Mouse (Mus musculus) neural tube, embryonic 14.5 days (tissue): ENCODE measurements around the gene Epha6. TPM values are rescaled to one million over a fixed set of nuclear protein-coding genes. Genes with fewer than 3 reads are reported as not detected.
A peak's percentile ranks its signal among the peaks of the same experiment; 100 is the strongest.

Experiments used
- ATAC-seq: fragments of 200-750 bp; cut with Nextera tagmentation; 2 replicates; pipeline ENCODE4 v1.8.0; 2017; ENCODE audit warnings: low read depth, mild to moderate bottlenecking, moderate TSS enrichment, moderate library complexity
- H3K27ac ChIP-seq: fragments of 300-500 bp; sonication (generic); 2 replicates; pipeline ENCODE4 v1.5.1; 2014; ENCODE audit warnings: low read depth, mild to moderate bottlenecking, control low read depth, low read length, moderate library complexity, mixed read lengths
- H3K27me3 ChIP-seq: fragments of 300-500 bp; sonication (generic); 2 replicates; pipeline ENCODE4 v1.6.1; 2014; ENCODE audit warnings: low read length; ENCODE audit not compliant: control insufficient read depth, insufficient read depth
- H3K36me3 ChIP-seq: fragments of 300-500 bp; sonication (generic); 2 replicates; pipeline ENCODE4 v1.6.1; 2014; ENCODE audit warnings: low read length, mixed read lengths; ENCODE audit not compliant: control insufficient read depth, insufficient read depth
- H3K4me1 ChIP-seq: fragments of 300-500 bp; sonication (generic); 2 replicates; pipeline ENCODE4 v1.6.1; 2014; ENCODE audit warnings: low read length; ENCODE audit not compliant: control insufficient read depth, insufficient read depth
- H3K4me2 ChIP-seq: fragments of 300-500 bp; sonication (generic); 2 replicates; pipeline ENCODE4 v1.6.1; 2014; ENCODE audit warnings: mild to moderate bottlenecking, low read depth, low read length, control low read depth
- H3K4me3 ChIP-seq: fragments of 300-500 bp; sonication (generic); 2 replicates; pipeline ENCODE4 v1.5.1; 2014; ENCODE audit warnings: low read depth, low read length, control low read depth, mixed read lengths
- H3K9ac ChIP-seq: fragments of 300-500 bp; sonication (generic); replicated peaks from 2 replicates; pipeline ENCODE4 v1.6.1; 2014; ENCODE audit warnings: low read depth, mild to moderate bottlenecking, control low read depth, low read length, mixed read lengths
- H3K9me3 ChIP-seq: fragments of 300-500 bp; sonication (generic); 2 replicates; pipeline ENCODE4 v1.6.1; 2016; ENCODE audit warnings: low read length; ENCODE audit not compliant: control insufficient read depth
- WGBS: fragments of 180-500 bp; shearing (Covaris S2); extraction: QIAGEN DNeasy Blood & Tissue Kit; methylation state at CpG from one replicate; pipeline ENCODE4 v1.1.7; 2014; 5-methylcytosine and 5-hydroxymethylcytosine counted together
- polyA plus RNA-seq: library from polyadenylated mRNA; unstranded; fragments of >200 nt; fragmentation: Nextera tagmentation; extraction: Ambion mirVana; gene quantifications from 2 replicates; pipeline ENCODE4 v1.2.1, GENCODE M21; 2014

Gene Epha6
- 9.7 and 11.2 TPM in 2 replicates for polyA plus RNA-seq

- under 1% methylated on average over 42 of the region's 45 CpGs for WGBS
These were observed at the start of gene Epha6 for GRCm38 (mm10) chr16:60605061-60605831. TSS of gene Epha6 (minus strand) at chr16:60605531.

GRCm38 (mm10) chr16:60651716-60652115 lies 46.4 kb upstream of the Epha6 start:
- Histone ChIP-seq H3K4me1 (no peaks in the 10 kb centered on the region), H3K4me2 (no peak overlapping the region), H3K36me3 (no peaks in the 10 kb centered on the region), H3K27me3 (no peaks in the 10 kb centered on the region), H3K9ac (no peak overlapping the region), H3K9me3 (no peaks in the 10 kb centered on the region), H3K27ac (no peak overlapping the region), H3K4me3 (no peak overlapping the region)
- ATAC-seq, result no peak

More at GRCm38 (mm10) chr16:60605061-60605831, at the start of gene Epha6:
- peak; percentile 78 for ATAC-seq
- peak within 1 kb of the TSS; percentile 59 for H3K9ac ChIP-seq
- no peaks in the 10 kb centered on the region for H3K36me3 ChIP-seq
- H3K4me3 ChIP-seq, result peak within 1 kb of the TSS; percentile 45
- no peaks in the 10 kb centered on the region for H3K9me3 ChIP-seq
- H3K27me3 ChIP-seq, result 0 out of 2 replicates have a peak, but pooled peaks cover 6% of the 10 kb centered on the region
- H3K27ac ChIP-seq, result peak within 1 kb of the TSS; percentile 52
- peak within 1 kb of the TSS; percentile 98 for H3K4me2 ChIP-seq
- no peaks in the 10 kb centered on the region for H3K4me1 ChIP-seq

GRCm38 (mm10) chr16:60628091-60628490 lies 22.8 kb upstream of the Epha6 start:
- Histone ChIP-seq H3K9ac (no peak overlapping the region), H3K36me3 (no peaks in the 10 kb centered on the region), H3K4me1 (no peaks in the 10 kb centered on the region), H3K4me3 (no peak overlapping the region), H3K9me3 (no peaks in the 10 kb centered on the region), H3K27me3 (no peaks in the 10 kb centered on the region), H3K27ac (no peak overlapping the region), H3K4me2 (no peak overlapping the region)
- ATAC-seq, result no peak

GRCm38 (mm10) chr16:60605832-60606583 lies 677 bp upstream of the Epha6 start:
- H3K4me1 ChIP-seq, result no peaks in the 10 kb centered on the region
- no peaks in the 10 kb centered on the region for H3K36me3 ChIP-seq
- peak overlapping the region; percentile 59 for H3K9ac ChIP-seq
- no peaks in the 10 kb centered on the region for H3K9me3 ChIP-seq
- H3K27ac ChIP-seq, result peak overlapping the region; percentile 52
- WGBS, result under 1% methylated on average over 38 of the region's 38 CpGs
- 0 out of 2 replicates have a peak, but pooled peaks cover 6% of the 10 kb centered on the region for H3K27me3 ChIP-seq
- peak overlapping the region; percentile 98 for H3K4me2 ChIP-seq
- peak overlapping the region; percentile 45 for H3K4me3 ChIP-seq
- ATAC-seq, result peak; percentile 92

GRCm38 (mm10) chr16:60604613-60605012 lies 718 bp downstream of the Epha6 start:
- Histone ChIP-seq H3K9me3 (no peaks in the 10 kb centered on the region), H3K4me1 (no peaks in the 10 kb centered on the region), H3K27ac (no peak overlapping the region), H3K27me3 (0 out of 2 replicates have a peak, but pooled peaks cover 6% of the 10 kb centered on the region), H3K4me3 (peak overlapping the region; percentile 45), H3K4me2 (peak overlapping the region; percentile 98), H3K36me3 (no peaks in the 10 kb centered on the region), H3K9ac (peak overlapping the region; percentile 59)
- ATAC-seq, result no peak
- WGBS, result 0% methylated on average over 10 of the region's 10 CpGs

- H3K9ac ChIP-seq, result no peak overlapping the region
- H3K27me3 ChIP-seq, result no peaks in the 10 kb centered on the region
- no peaks in the 10 kb centered on the region for H3K9me3 ChIP-seq
- H3K4me3 ChIP-seq, result no peak overlapping the region
- H3K27ac ChIP-seq, result no peak overlapping the region
- H3K36me3 ChIP-seq, result no peaks in the 10 kb centered on the region
- no peak for ATAC-seq
- no peak overlapping the region for H3K4me2 ChIP-seq
- WGBS, result 87% methylated on average over 3 of the region's 3 CpGs
- H3K4me1 ChIP-seq, result no peaks in the 10 kb centered on the region
These were observed 20.0 kb downstream of the Epha6 start for GRCm38 (mm10) chr16:60585322-60585721.

GRCm38 (mm10) chr16:60584695-60585094 lies 20.6 kb downstream of the Epha6 start:
- Histone ChIP-seq H3K27me3 (no peaks in the 10 kb centered on the region), H3K27ac (no peak overlapping the region), H3K36me3 (no peaks in the 10 kb centered on the region), H3K9me3 (no peaks in the 10 kb centered on the region), H3K4me2 (no peak overlapping the region), H3K4me3 (no peak overlapping the region), H3K4me1 (no peaks in the 10 kb centered on the region), H3K9ac (no peak overlapping the region)
- ATAC-seq, result no peak
- 75% methylated on average over 7 of the region's 7 CpGs for WGBS

- Histone ChIP-seq H3K9me3 (no peaks in the 10 kb centered on the region), H3K4me2 (no peak overlapping the region), H3K36me3 (no peaks in the 10 kb centered on the region), H3K4me3 (no peak overlapping the region), H3K27ac (no peak overlapping the region), H3K4me1 (no peaks in the 10 kb centered on the region), H3K27me3 (no peaks in the 10 kb centered on the region), H3K9ac (no peak overlapping the region)
- 25% methylated on average over 2 of the region's 2 CpGs for WGBS
- no peak for ATAC-seq
These were observed 34.8 kb downstream of the Epha6 start for GRCm38 (mm10) chr16:60570546-60570945.

- H3K9ac ChIP-seq, result no peak overlapping the region
- 67% methylated on average over 4 of the region's 4 CpGs for WGBS
- H3K36me3 ChIP-seq, result no peaks in the 10 kb centered on the region
These were observed 60.9 kb downstream of the Epha6 start for GRCm38 (mm10) chr16:60544385-60544784.

More at GRCm38 (mm10) chr16:60544385-60544784, 60.9 kb downstream of the Epha6 start:
- no peaks in the 10 kb centered on the region for H3K9me3 ChIP-seq
- no peaks in the 10 kb centered on the region for H3K27me3 ChIP-seq
- no peak overlapping the region for H3K27ac ChIP-seq
- no peaks in the 10 kb centered on the region for H3K4me1 ChIP-seq
- H3K4me2 ChIP-seq, result no peak overlapping the region
- H3K4me3 ChIP-seq, result no peak overlapping the region
- no peak for ATAC-seq
